Mouse (Mus musculus): ENCODE data around the gene Fgfr2. TPM values are rescaled to one million over a fixed set of nuclear protein-coding genes. Genes with fewer than 3 reads are reported as not detected.

Fgfr2 gene
- polyA plus RNA-seq, 1 experiment from 2014 or later: 17.2 TPM

GRCm38 (mm10) chr7:130766411-130767170 is 2356.6 kb downstream of the Fgfr2 start:
- Histone ChIP-seq H3K4me3 (no peak overlapping the region), H3K4me2 (peak overlapping the region; percentile 26; the same call in 1 of the 2 replicates), H3K27ac (no peak overlapping the region), H3K9me3 (replicated peaks) (no peaks in the 10 kb centered on the region), H3K27me3 (no peaks in the 10 kb centered on the region), H3K4me1 (replicated peaks) (peaks cover 10% of the 10 kb centered on the region), H3K36me3 (peaks cover 18% of the 10 kb centered on the region), H3K9ac (no peak overlapping the region)
- 59% methylated on average over 30 of the region's 30 CpGs for WGBS
- ATAC-seq (replicated peaks; ENCODE audit: insufficient number of reproducible peaks, insufficient read depth, low FRiP score, low read depth): no peak

DNA sequence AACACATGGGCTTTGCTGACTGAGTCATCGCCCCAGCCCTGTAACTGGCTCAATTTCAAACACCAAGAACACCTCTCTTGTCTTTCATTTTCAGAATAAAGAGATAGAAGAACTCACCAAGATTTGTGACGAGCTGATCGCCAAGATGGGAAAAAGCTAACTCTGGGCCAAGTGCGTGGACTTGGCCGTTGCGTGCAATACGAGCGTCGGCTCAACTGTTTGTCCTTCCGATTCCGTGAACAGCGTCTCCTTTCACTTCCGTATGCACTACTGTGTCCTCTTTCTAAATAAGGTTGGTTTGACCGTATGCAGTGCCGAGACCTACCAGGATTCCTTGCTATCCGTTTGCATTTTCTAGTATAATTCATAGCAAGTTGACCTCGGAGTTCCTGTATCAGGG is 2359.0 kb downstream of the Fgfr2 start:
- Histone ChIP-seq H3K27me3 (no peaks in the 10 kb centered on the region), H3K4me1 (replicated peaks) (peaks cover 10% of the 10 kb centered on the region), H3K4me2 (no peak overlapping the region), H3K27ac (no peak overlapping the region), H3K4me3 (no peak overlapping the region), H3K36me3 (peaks cover 37% of the 10 kb centered on the region), H3K9ac (no peak overlapping the region), H3K9me3 (replicated peaks) (no peaks in the 10 kb centered on the region)
- WGBS: 94% methylated on average over 17 of the region's 17 CpGs
- no peak for ATAC-seq (replicated peaks; ENCODE audit: insufficient number of reproducible peaks, insufficient read depth, low FRiP score, low read depth)

GRCm38 (mm10) chr7:130762071-130762897 is 2360.9 kb downstream of the Fgfr2 start:
- no peak overlapping the region for H3K4me2 ChIP-seq
- H3K4me1 ChIP-seq (replicated peaks): peaks cover 11% of the 10 kb centered on the region
- H3K27me3 ChIP-seq: no peaks in the 10 kb centered on the region
- H3K4me3 ChIP-seq: no peak overlapping the region
- peaks cover 43% of the 10 kb centered on the region for H3K36me3 ChIP-seq
- no peak overlapping the region for H3K9ac ChIP-seq
- 30% methylated on average over 17 of the region's 17 CpGs for WGBS
- peak overlapping the region; percentile 43 for H3K27ac ChIP-seq
- ATAC-seq (replicated peaks; ENCODE audit: insufficient number of reproducible peaks, insufficient read depth, low FRiP score, low read depth): peak; percentile 60
- no peaks in the 10 kb centered on the region for H3K9me3 ChIP-seq (replicated peaks)

- H3K9me3 ChIP-seq (replicated peaks): no peaks in the 10 kb centered on the region
- no peak overlapping the region for H3K4me2 ChIP-seq
- ATAC-seq (replicated peaks; ENCODE audit: insufficient number of reproducible peaks, insufficient read depth, low FRiP score, low read depth): no peak
- no peak overlapping the region for H3K4me3 ChIP-seq
- no peaks in the 10 kb centered on the region for H3K27me3 ChIP-seq
- no peak overlapping the region for H3K27ac ChIP-seq
- H3K9ac ChIP-seq: no peak overlapping the region
- peaks cover 30% of the 10 kb centered on the region for H3K4me1 ChIP-seq (replicated peaks)
- WGBS: 79% methylated on average over 11 of the region's 11 CpGs
- peaks cover 40% of the 10 kb centered on the region; the same call in 1 of the 2 replicates for H3K36me3 ChIP-seq
Observed at GRCm38 (mm10) chr7:130757326-130757865, 2365.8 kb downstream of the Fgfr2 start.

DNA sequence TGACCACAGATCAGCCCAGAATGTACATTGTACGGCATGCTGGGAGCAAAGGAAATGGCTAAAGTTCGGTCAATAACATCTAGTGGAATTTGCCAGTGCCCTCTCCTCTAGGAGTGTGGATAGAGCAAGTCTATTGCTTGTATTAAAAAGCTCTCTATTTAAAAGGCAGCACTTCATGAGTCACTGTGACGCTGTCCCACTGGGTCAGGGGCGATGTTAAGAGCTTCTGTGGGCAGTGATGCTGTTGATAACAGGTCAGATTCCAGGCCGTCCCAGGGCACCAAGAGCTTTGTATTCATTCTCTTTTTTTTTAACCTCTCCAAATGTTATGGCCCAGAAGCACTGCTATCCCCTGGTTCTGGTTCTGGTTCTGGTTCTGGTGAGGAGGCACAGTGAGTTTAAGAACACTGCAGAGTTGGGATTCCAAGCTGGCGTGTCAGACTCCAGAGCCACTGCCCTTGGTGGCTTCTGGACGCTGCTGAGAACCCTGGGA is 2366.8 kb downstream of the Fgfr2 start:
- 45% methylated on average over 7 of the region's 7 CpGs for WGBS
- Histone ChIP-seq H3K9me3 (replicated peaks) (no peaks in the 10 kb centered on the region), H3K36me3 (peaks cover 48% of the 10 kb centered on the region), H3K27me3 (no peaks in the 10 kb centered on the region), H3K27ac (peak overlapping the region; percentile 75), H3K4me3 (no peak overlapping the region), H3K9ac (no peak overlapping the region), H3K4me2 (no peak overlapping the region), H3K4me1 (replicated peaks) (peaks cover 27% of the 10 kb centered on the region)
- peak; percentile 36; the same call in 1 of the 2 replicates for ATAC-seq (replicated peaks; ENCODE audit: insufficient number of reproducible peaks, insufficient read depth, low FRiP score, low read depth)

- Histone ChIP-seq H3K9me3 (replicated peaks) (no peaks in the 10 kb centered on the region), H3K9ac (no peak overlapping the region), H3K27ac (peak overlapping the region; percentile 75; the same call in 1 of the 2 replicates), H3K27me3 (no peaks in the 10 kb centered on the region), H3K4me1 (replicated peaks) (peaks cover 40% of the 10 kb centered on the region), H3K36me3 (peaks cover 35% of the 10 kb centered on the region), H3K4me2 (no peak overlapping the region), H3K4me3 (no peak overlapping the region)
- 76% methylated on average over 2 of the region's 2 CpGs for WGBS
- 0 out of 2 replicates have a peak, but pooled peaks have one; percentile 36 for ATAC-seq (replicated peaks; ENCODE audit: insufficient number of reproducible peaks, insufficient read depth, low FRiP score, low read depth)
Observed at GRCm38 (mm10) chr7:130754790-130755189, 2368.4 kb downstream of the Fgfr2 start.

GRCm38 (mm10) chr7:130751678-130752077 is 2371.5 kb downstream of the Fgfr2 start:
- Histone ChIP-seq H3K27me3 (no peaks in the 10 kb centered on the region), H3K9me3 (replicated peaks) (no peaks in the 10 kb centered on the region), H3K4me3 (no peak overlapping the region), H3K36me3 (peaks cover 19% of the 10 kb centered on the region), H3K27ac (no peak overlapping the region), H3K4me1 (replicated peaks) (peaks cover 35% of the 10 kb centered on the region), H3K4me2 (no peak overlapping the region), H3K9ac (no peak overlapping the region)
- no peak for ATAC-seq (replicated peaks; ENCODE audit: insufficient number of reproducible peaks, insufficient read depth, low FRiP score, low read depth)
- 81% methylated on average over 9 of the region's 9 CpGs for WGBS

DNA sequence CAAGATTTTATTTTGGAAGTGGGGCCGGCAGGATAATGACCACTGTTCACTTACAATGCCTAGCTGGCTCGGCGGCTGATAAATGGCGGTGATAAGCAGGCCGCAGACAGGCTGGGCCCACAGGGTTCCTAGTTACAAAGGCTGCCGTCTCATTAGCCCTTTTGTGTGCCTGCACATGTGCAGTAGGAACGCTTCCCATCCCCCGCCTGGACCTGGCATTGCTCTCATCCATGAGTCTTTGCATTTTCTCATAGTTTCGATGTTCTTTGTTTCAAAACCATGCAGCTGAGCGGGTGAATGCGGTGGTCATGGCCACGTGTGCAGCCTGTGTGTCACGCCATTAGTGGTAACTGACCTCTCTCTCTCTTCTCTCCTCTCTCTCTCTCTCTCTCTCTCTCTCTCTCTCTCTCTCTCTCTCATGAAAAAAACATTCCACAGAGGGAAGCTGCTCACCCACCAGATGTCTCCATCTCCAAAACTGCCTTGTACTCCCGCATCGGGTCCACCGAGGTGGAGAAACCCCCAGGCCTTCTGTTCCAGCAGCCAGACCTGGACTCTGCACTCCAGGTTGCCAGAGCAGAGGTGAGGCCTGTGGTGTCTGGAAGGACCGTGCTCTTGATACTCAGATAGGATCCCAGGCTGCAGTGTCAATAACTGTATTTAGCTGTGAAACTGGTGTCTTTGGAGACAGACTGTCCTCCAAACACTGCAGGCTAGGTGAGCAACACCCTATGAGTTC is 2372.2 kb downstream of the Fgfr2 start:
- 46% methylated on average over 17 of the region's 17 CpGs for WGBS
- Histone ChIP-seq H3K4me3 (no peak overlapping the region), H3K9ac (no peak overlapping the region), H3K36me3 (peaks cover 25% of the 10 kb centered on the region), H3K27me3 (no peaks in the 10 kb centered on the region), H3K4me1 (replicated peaks) (peaks cover 27% of the 10 kb centered on the region), H3K9me3 (replicated peaks) (no peaks in the 10 kb centered on the region), H3K27ac (no peak overlapping the region), H3K4me2 (no peak overlapping the region)
- no peak for ATAC-seq (replicated peaks; ENCODE audit: insufficient number of reproducible peaks, insufficient read depth, low FRiP score, low read depth)

GRCm38 (mm10) chr7:130749165-130749564 is 2374.0 kb downstream of the Fgfr2 start:
- Histone ChIP-seq H3K4me1 (replicated peaks) (peaks cover 13% of the 10 kb centered on the region), H3K9ac (no peak overlapping the region), H3K27ac (no peak overlapping the region), H3K4me3 (no peak overlapping the region), H3K9me3 (replicated peaks) (no peaks in the 10 kb centered on the region), H3K4me2 (no peak overlapping the region), H3K36me3 (peaks cover 37% of the 10 kb centered on the region), H3K27me3 (no peaks in the 10 kb centered on the region)
- 83% methylated on average over 4 of the region's 4 CpGs for whole genome bisulfite sequencing
- ATAC-seq (replicated peaks; ENCODE audit: insufficient number of reproducible peaks, insufficient read depth, low FRiP score, low read depth): no peak

GRCm38 (mm10) chr7:130743239-130744025 is 2379.7 kb downstream of the Fgfr2 start:
- 69% methylated on average over 9 of the region's 9 CpGs for WGBS
- Histone ChIP-seq H3K27me3 (no peaks in the 10 kb centered on the region), H3K4me2 (no peak overlapping the region), H3K4me3 (no peak overlapping the region), H3K9ac (no peak overlapping the region), H3K27ac (no peak overlapping the region), H3K9me3 (replicated peaks) (no peaks in the 10 kb centered on the region), H3K4me1 (replicated peaks) (peaks cover 8% of the 10 kb centered on the region), H3K36me3 (peaks cover 78% of the 10 kb centered on the region)
- no peak for ATAC-seq (replicated peaks; ENCODE audit: insufficient number of reproducible peaks, insufficient read depth, low FRiP score, low read depth)
